Mouse (Mus musculus): ENCODE data around the gene Ccr1l1. TPM values are rescaled to one million over a fixed set of nuclear protein-coding genes. Genes with fewer than 3 reads are reported as not detected.
"Not testable (repeated sequence)": the region's sequence is repeated elsewhere in the genome, so short reads cannot be mapped to it uniquely, and the experiment has no call there.

The Ccr1l1 gene
- polyA plus RNA-seq, 1 experiment from 2014 or later = not detected

DNA sequence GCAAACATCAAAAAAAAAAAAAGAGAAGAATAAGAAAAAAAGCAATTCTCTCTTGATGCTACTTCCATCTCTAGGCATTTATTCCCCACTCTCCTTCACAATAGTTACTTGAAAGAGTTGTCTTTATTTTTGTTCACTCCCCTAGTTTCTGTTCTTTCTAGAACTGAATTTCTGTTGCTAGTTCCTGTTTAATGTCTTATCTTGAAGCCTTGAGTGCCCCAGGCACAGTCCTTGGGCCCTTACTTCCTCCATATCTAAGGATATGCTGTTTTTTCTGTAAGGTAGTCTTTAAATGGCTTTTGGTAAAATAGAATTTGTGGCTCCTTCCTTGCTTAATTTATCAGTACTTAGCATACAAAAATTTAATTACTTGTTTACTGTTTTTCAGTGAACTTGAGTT is 6.7 kb upstream of the Ccr1l1 start:
- no peak overlapping the region for H3K27ac ChIP-seq

DNA sequence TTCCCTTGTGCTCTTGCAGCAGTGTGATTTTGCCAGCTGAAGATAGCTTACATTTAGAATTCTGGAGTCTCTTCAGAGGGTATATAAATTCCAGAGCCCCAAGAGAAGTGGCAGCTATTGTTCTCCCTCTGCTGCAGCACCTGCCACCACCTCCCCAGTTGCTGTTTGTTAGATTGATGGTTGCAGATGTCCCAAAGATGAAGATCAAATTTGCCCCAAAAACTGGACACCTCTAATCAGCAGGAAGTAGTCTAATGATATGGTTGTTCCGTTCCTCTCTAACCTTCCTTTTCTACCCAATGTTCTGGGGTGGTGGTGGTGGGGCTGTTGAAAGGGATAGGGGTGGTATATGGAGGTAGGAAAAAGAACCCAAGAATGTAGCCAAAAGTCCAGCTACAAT is 4.5 kb upstream of the Ccr1l1 start:
- H3K4me2 ChIP-seq = no peak overlapping the region
- no peaks in the 10 kb centered on the region for H3K27me3 ChIP-seq
- H3K27ac ChIP-seq = no peak overlapping the region
- ATAC-seq (ENCODE audit: insufficient number of reproducible peaks, insufficient read depth, low FRiP score, low TSS enrichment, low read depth) = no peak
- H3K4me3 ChIP-seq = no peak overlapping the region
- no peaks in the 10 kb centered on the region for H3K9me3 ChIP-seq
- H3K9ac ChIP-seq = no peak overlapping the region
- WGBS = 92% methylated on average over 1 of the region's 1 CpGs
- H3K36me3 ChIP-seq = no peaks in the 10 kb centered on the region
- no peaks in the 10 kb centered on the region for H3K4me1 ChIP-seq

More for the DNA sequence above, 6.7 kb upstream of the Ccr1l1 start:
- no peak overlapping the region for H3K9ac ChIP-seq
- no peaks in the 10 kb centered on the region for H3K9me3 ChIP-seq
- no peaks in the 10 kb centered on the region for H3K36me3 ChIP-seq
- ATAC-seq (ENCODE audit: insufficient number of reproducible peaks, insufficient read depth, low FRiP score, low TSS enrichment, low read depth) = no peak
- no peak overlapping the region for H3K4me2 ChIP-seq
- H3K4me3 ChIP-seq = no peak overlapping the region
- no peaks in the 10 kb centered on the region for H3K4me1 ChIP-seq
- no peaks in the 10 kb centered on the region for H3K27me3 ChIP-seq

DNA sequence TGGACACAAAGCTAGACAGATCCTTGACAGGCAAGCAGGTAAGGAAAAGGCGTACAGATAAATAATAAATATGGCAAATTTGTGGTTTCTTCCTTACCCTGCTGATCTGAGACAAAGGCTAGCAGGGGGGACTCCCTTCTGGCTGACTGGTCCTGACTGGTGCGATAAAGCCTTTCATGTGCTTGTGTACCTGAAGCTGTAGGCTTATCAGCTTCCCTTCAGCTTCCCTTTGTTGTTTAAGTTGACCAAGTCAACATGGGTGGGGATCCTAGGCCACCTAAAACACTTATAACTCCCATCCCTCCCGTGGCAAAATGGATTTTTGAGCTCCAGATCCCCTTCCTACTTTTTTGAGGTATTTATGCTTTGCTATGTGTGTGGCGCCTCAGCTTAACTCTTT is 3.7 kb upstream of the Ccr1l1 start:
- Histone ChIP-seq H3K36me3 (no peaks in the 10 kb centered on the region), H3K4me3 (no peak overlapping the region), H3K9me3 (no peaks in the 10 kb centered on the region), H3K27me3 (no peaks in the 10 kb centered on the region), H3K27ac (no peak overlapping the region), H3K4me1 (no peaks in the 10 kb centered on the region), H3K4me2 (no peak overlapping the region), H3K9ac (no peak overlapping the region)
- ATAC-seq (ENCODE audit: insufficient number of reproducible peaks, insufficient read depth, low FRiP score, low TSS enrichment, low read depth) = no peak
- 78% methylated on average over 4 of the region's 4 CpGs for WGBS

DNA sequence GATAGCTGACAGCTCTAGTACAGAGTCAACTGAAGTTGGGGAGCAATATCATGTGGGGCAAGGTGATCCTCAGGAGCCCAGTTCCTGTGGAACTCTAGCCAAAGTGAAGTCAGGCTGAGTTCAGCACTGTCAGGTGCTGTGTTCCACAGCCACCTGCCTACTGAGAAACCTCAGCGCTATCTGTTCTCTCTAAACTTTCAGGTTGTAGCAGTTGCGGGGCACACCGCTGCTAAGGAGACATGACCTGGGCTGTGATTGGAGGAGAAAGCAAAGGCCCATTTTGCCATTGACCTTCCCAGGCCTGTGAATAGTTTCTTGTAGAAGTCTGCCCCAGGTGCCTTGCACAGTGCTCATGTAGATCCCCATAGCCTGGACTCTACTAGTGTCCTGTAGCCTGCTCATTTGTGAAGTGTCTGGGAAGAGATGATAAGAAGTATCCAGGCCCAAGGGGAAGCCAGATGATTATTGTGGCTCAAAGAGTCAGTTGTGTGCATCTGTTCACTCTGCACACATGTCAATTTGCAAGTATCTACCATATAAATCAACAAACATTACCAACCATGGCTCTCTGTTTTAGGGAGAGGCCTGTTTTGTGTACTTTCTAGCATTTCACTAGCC is 2.8 kb upstream of the Ccr1l1 start:
- not testable (repeated sequence) for H3K4me1 ChIP-seq; H3K36me3 ChIP-seq; H3K27me3 ChIP-seq; H3K4me2 ChIP-seq; H3K9ac ChIP-seq; H3K9me3 ChIP-seq; H3K4me3 ChIP-seq; H3K27ac ChIP-seq; ATAC-seq (ENCODE audit: insufficient number of reproducible peaks, insufficient read depth, low FRiP score, low TSS enrichment, low read depth)
- WGBS = no CpG with 5 or more reads among the region's 3 CpGs

DNA sequence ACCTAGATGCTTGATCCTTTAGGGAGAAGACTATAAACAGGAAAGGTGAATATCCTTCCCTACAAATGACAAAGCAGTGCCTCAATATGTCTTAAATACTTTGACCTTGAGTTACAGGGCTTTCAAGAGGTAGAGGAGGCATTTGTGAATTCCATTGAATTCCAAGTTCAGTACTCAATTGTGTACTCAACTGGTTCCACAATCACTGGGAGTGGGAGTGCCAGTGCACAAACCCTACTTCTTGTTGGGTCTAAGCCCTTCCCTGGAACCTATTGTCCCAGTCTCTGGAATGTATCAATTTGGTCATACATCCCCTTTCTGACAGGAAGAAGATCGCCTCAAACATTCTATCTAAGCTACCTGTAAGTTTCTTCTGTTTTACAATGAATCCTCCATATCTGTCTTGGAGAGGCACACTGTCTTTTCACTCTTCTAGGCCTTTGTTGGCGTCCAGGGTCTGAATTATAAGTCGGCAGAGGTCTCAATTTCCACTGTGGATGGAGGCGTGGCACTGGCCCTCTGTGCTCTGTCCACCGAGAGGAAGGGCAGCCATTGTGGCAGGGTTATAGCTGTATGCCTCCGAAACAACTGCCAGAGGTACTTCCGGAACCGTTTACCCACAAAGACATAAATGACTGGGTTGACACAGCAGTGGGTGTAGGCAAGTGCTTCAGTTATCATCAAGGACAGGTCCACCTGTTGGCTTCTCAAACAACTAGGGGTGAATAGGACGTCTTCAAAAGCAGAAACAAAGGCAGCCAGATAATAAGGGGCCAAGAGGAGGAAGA is 1.1 kb downstream of the Ccr1l1 start:
- H3K27ac ChIP-seq = no peak overlapping the region
- WGBS = 80% methylated on average over 9 of the region's 9 CpGs
- no peak overlapping the region for H3K4me3 ChIP-seq
- H3K9me3 ChIP-seq = no peaks in the 10 kb centered on the region
- no peak overlapping the region for H3K9ac ChIP-seq
- ATAC-seq (ENCODE audit: insufficient number of reproducible peaks, insufficient read depth, low FRiP score, low TSS enrichment, low read depth) = no peak
- no peaks in the 10 kb centered on the region for H3K36me3 ChIP-seq
- H3K4me2 ChIP-seq = no peak overlapping the region
- H3K27me3 ChIP-seq = no peaks in the 10 kb centered on the region
- no peaks in the 10 kb centered on the region for H3K4me1 ChIP-seq

GRCm38 (mm10) chr9:123975630-123976029 is 2.6 kb downstream of the Ccr1l1 start:
- no peaks in the 10 kb centered on the region for H3K9me3 ChIP-seq
- 67% methylated on average over 2 of the region's 2 CpGs for WGBS
- H3K36me3 ChIP-seq = no peaks in the 10 kb centered on the region
- H3K9ac ChIP-seq = no peak overlapping the region
- H3K27me3 ChIP-seq = no peaks in the 10 kb centered on the region
- no peak overlapping the region for H3K4me3 ChIP-seq
- no peak overlapping the region for H3K27ac ChIP-seq
- no peak overlapping the region for H3K4me2 ChIP-seq
- no peak for ATAC-seq (ENCODE audit: insufficient number of reproducible peaks, insufficient read depth, low FRiP score, low TSS enrichment, low read depth)
- H3K4me1 ChIP-seq = no peaks in the 10 kb centered on the region

- no peak for ATAC-seq (ENCODE audit: insufficient number of reproducible peaks, insufficient read depth, low FRiP score, low TSS enrichment, low read depth)
- Histone ChIP-seq H3K9me3 (no peaks in the 10 kb centered on the region), H3K4me2 (no peak within 1 kb of the TSS), H3K9ac (no peak within 1 kb of the TSS), H3K27me3 (no peaks in the 10 kb centered on the region), H3K36me3 (no peaks in the 10 kb centered on the region), H3K4me1 (no peaks in the 10 kb centered on the region), H3K4me3 (no peak within 1 kb of the TSS), H3K27ac (no peak within 1 kb of the TSS)
- 87% methylated on average over 1 of the region's 1 CpGs for WGBS
Measured at GRCm38 (mm10) chr9:123968290-123968912, 9.8 kb downstream of the Ccr1l1 start, which contains the start of gene Ccr1. Ccr1 (minus strand) TSS chr9:123968692.

DNA sequence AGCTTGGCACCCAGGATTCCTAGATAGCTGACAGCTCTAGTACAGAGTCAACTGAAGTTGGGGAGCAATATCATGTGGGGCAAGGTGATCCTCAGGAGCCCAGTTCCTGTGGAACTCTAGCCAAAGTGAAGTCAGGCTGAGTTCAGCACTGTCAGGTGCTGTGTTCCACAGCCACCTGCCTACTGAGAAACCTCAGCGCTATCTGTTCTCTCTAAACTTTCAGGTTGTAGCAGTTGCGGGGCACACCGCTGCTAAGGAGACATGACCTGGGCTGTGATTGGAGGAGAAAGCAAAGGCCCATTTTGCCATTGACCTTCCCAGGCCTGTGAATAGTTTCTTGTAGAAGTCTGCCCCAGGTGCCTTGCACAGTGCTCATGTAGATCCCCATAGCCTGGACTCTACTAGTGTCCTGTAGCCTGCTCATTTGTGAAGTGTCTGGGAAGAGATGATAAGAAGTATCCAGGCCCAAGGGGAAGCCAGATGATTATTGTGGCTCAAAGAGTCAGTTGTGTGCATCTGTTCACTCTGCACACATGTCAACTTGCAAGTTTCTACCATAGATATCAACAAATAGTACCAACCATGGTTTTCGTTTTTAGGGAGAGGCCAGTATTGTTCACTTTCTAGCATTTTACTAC is 11.2 kb downstream of the Ccr1l1 start:
- not testable (repeated sequence) for H3K27ac ChIP-seq; H3K9ac ChIP-seq; H3K27me3 ChIP-seq; H3K4me3 ChIP-seq; H3K36me3 ChIP-seq; H3K9me3 ChIP-seq; H3K4me2 ChIP-seq; H3K4me1 ChIP-seq; ATAC-seq (ENCODE audit: insufficient number of reproducible peaks, insufficient read depth, low FRiP score, low TSS enrichment, low read depth)
- 85% methylated on average over 1 of the region's 4 CpGs for WGBS

DNA sequence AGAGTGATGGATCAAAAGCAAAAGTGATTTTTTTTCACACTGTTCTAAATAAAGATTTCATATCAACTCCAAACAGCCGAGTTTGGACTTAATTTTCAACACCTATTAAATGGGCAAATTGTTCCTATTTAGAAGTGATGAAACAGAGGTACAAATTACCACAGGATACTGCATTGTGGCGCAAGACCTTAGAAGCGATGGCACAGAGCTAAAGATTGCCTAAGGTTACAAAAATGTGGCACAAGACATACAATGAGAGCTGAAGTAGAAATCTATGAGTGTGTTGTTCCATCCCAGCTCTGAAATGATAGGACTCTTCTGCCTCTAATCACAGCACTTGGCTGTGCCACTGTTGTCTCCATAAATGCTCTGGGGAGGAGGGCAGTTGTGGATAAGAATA is 13.4 kb downstream of the Ccr1l1 start:
- no peak overlapping the region for H3K9ac ChIP-seq
- no peak overlapping the region for H3K4me2 ChIP-seq
- H3K27me3 ChIP-seq = no peaks in the 10 kb centered on the region
- H3K27ac ChIP-seq = no peak overlapping the region
- H3K9me3 ChIP-seq = no peaks in the 10 kb centered on the region
- no peak overlapping the region for H3K4me3 ChIP-seq
- no peaks in the 10 kb centered on the region for H3K4me1 ChIP-seq
- no peak for ATAC-seq (ENCODE audit: insufficient number of reproducible peaks, insufficient read depth, low FRiP score, low TSS enrichment, low read depth)
- no peaks in the 10 kb centered on the region for H3K36me3 ChIP-seq
- WGBS = 74% methylated on average over 3 of the region's 3 CpGs

GRCm38 (mm10) chr9:123960161-123960560 is 18.0 kb downstream of the Ccr1l1 start:
- H3K9ac ChIP-seq = no peak overlapping the region
- no peaks in the 10 kb centered on the region for H3K4me1 ChIP-seq
- H3K4me3 ChIP-seq = no peak overlapping the region
- H3K27ac ChIP-seq = no peak overlapping the region
- 74% methylated on average over 1 of the region's 1 CpGs for WGBS
- H3K36me3 ChIP-seq = no peaks in the 10 kb centered on the region
- no peak overlapping the region for H3K4me2 ChIP-seq
- no peak for ATAC-seq (ENCODE audit: insufficient number of reproducible peaks, insufficient read depth, low FRiP score, low TSS enrichment, low read depth)
- no peaks in the 10 kb centered on the region for H3K27me3 ChIP-seq
- no peaks in the 10 kb centered on the region for H3K9me3 ChIP-seq

DNA sequence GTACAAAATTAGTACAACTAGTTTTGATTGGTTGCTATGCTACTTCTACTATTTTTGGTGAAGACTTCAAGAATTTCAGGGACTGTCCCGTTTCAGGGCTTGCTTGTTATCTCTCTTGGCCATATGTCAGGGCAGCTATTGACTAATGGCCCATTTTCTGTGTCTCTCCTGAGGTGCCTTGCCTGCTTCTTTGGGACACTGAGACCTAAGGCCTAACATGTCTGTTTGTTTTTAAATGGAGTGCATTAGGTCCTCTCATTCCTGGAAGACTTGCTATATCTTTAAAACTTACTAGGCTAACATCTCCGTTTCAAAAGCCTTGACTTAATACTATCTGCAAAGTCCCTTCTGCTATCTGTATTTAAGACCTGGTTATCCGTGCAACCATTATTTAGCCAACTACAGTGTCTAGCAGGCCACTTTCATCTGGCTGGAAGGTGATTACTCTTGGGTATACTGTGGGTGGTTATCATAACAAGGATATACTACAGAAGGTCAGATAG is 20.2 kb downstream of the Ccr1l1 start:
- H3K9me3 ChIP-seq = no peaks in the 10 kb centered on the region
- no peak for ATAC-seq (ENCODE audit: insufficient number of reproducible peaks, insufficient read depth, low FRiP score, low TSS enrichment, low read depth)
- H3K36me3 ChIP-seq = no peaks in the 10 kb centered on the region
- no peaks in the 10 kb centered on the region for H3K27me3 ChIP-seq
- no peak overlapping the region for H3K4me3 ChIP-seq
- H3K4me1 ChIP-seq = no peaks in the 10 kb centered on the region
- H3K9ac ChIP-seq = no peak overlapping the region
- no peak overlapping the region for H3K27ac ChIP-seq
- WGBS = 77% methylated on average over 3 of the region's 3 CpGs
- H3K4me2 ChIP-seq = no peak overlapping the region
